Mouse (Mus musculus) CH12.LX (cell line): ENCODE data around the gene Bcr. TPM values are rescaled to one million over a fixed set of nuclear protein-coding genes. Genes with fewer than 3 reads are reported as not detected.

Source experiments
- DNase-seq: peaks from one replicate; pipeline ENCODE4 v3.0.0-alpha.2; 2013; ENCODE audit errors: extremely low read depth
- H3K27ac ChIP-seq: 2 replicates; pipeline ENCODE4 v1.5.1; 2012; ENCODE audit warnings: low read depth, mild to moderate bottlenecking, control low read depth, moderate library complexity; ENCODE audit not compliant: insufficient read depth
- H3K27me3 ChIP-seq: replicated peaks from 2 replicates; pipeline ENCODE3; 2012; ENCODE audit warnings: inconsistent platforms
- H3K36me3 ChIP-seq, 2 experiments: replicated peaks in 1 of 2; 2 replicates each; pipeline versions ENCODE3 to v1.6.1; 2012; ENCODE audit warnings: inconsistent platforms in 1 of 2, low read length in 1 of 2, mild to moderate bottlenecking in 1 of 2, mixed read lengths in 1 of 2, moderate library complexity in 1 of 2; ENCODE audit not compliant: control insufficient read depth in 1 of 2, insufficient read depth in 1 of 2
- H3K4me1 ChIP-seq, 2 experiments: 2 replicates each; pipeline ENCODE4 v1.6.1; 2012; ENCODE audit warnings: inconsistent platforms in 1 of 2, moderate library complexity in 1 of 2; ENCODE audit not compliant: insufficient read depth in 2 of 2, control insufficient read depth in 1 of 2
- H3K4me2 ChIP-seq: 2 replicates; pipeline ENCODE4 v1.6.1; 2012; ENCODE audit warnings: low read depth, mild to moderate bottlenecking, control low read depth; ENCODE audit not compliant: poor library complexity, insufficient read depth, severe bottlenecking
- H3K4me3 ChIP-seq, 3 experiments: fragments of 150-350 bp in 1 of 3; sonication (generic) in 1 of 3; replicated peaks in 1 of 3; 2 replicates each; pipeline versions ENCODE3 to v1.5.1; 2011 to 2012; ENCODE audit warnings: low read depth in 2 of 3, low read length in 2 of 3, mild to moderate bottlenecking in 2 of 3, moderate library complexity in 2 of 3, control low read depth in 1 of 3, improper control_type of control experiment in 1 of 3, inconsistent platforms in 1 of 3, mixed read lengths in 1 of 3; ENCODE audit not compliant: poor library complexity in 1 of 3
- H3K79me2 ChIP-seq: replicated peaks from 2 replicates; pipeline ENCODE4 v1.6.1; 2012; ENCODE audit warnings: mild to moderate bottlenecking, moderate library complexity; ENCODE audit not compliant: control insufficient read depth, poor library complexity, insufficient read depth, severe bottlenecking; ENCODE audit errors: extremely low read depth
- H3K9ac ChIP-seq: 2 replicates; pipeline ENCODE4 v1.6.1; 2012; ENCODE audit warnings: low read depth, mild to moderate bottlenecking, control low read depth, moderate library complexity; ENCODE audit not compliant: insufficient read depth
- H3K9me3 ChIP-seq: replicated peaks from 2 replicates; pipeline ENCODE3; 2012; ENCODE audit warnings: low read length, inconsistent platforms, mixed read lengths
- BHLHE40 ChIP-seq: IDR thresholded peaks from 2 replicates; pipeline ENCODE4 v1.6.1; 2011; ENCODE audit warnings: mild to moderate bottlenecking, low read depth, low read length, improper control_type of control experiment
- CHD1 ChIP-seq: IDR thresholded peaks from 2 replicates; pipeline ENCODE4 v1.6.1; 2012; ENCODE audit warnings: low read depth, low read length, improper control_type of control experiment, inconsistent platforms
- E2F4 ChIP-seq: IDR thresholded peaks from 2 replicates; pipeline ENCODE4 v1.6.1; 2011; ENCODE audit warnings: low read depth, low read length, improper control_type of control experiment; ENCODE audit not compliant: insufficient replicate concordance
- EP300 ChIP-seq: IDR thresholded peaks from 2 replicates; pipeline ENCODE4 v1.6.1; 2011; ENCODE audit warnings: low read length, improper control_type of control experiment
- ETS1 ChIP-seq: conservative IDR thresholded peaks from 2 replicates; pipeline ENCODE4 v1.6.1; 2012; ENCODE audit warnings: low read depth, mild to moderate bottlenecking, inconsistent platforms, low read length, improper control_type of control experiment, moderate library complexity
- MAX ChIP-seq: IDR thresholded peaks from 2 replicates; pipeline ENCODE4 v1.6.1; 2011; ENCODE audit warnings: low read length, improper control_type of control experiment
- MYC ChIP-seq: IDR thresholded peaks from 2 replicates; pipeline ENCODE4 v1.6.1; 2011; ENCODE audit warnings: low read depth, mild to moderate bottlenecking, improper control_type of control experiment, low read length
- NELFE ChIP-seq: IDR thresholded peaks from 2 replicates; pipeline ENCODE4 v1.6.1; 2011; ENCODE audit warnings: low read depth, low read length, improper control_type of control experiment
- NRF1 ChIP-seq: IDR thresholded peaks from 2 replicates; pipeline ENCODE4 v1.6.1; 2014; ENCODE audit warnings: low read depth, mild to moderate bottlenecking, inconsistent platforms, low read length, improper control_type of control experiment, moderate library complexity
- RCOR1 ChIP-seq: conservative IDR thresholded peaks from 2 replicates; pipeline ENCODE4 v1.6.1; 2012; ENCODE audit warnings: low read depth, mild to moderate bottlenecking, inconsistent platforms, low read length, improper control_type of control experiment
- SIN3A ChIP-seq: IDR thresholded peaks from 2 replicates; pipeline ENCODE4 v1.6.1; 2012; ENCODE audit warnings: low read length, improper control_type of control experiment, inconsistent platforms
- SMC3 ChIP-seq: IDR thresholded peaks from 2 replicates; pipeline ENCODE4 v1.6.1; 2011; ENCODE audit warnings: low read depth, low read length, improper control_type of control experiment
- TCF12 ChIP-seq: IDR thresholded peaks from 2 replicates; pipeline ENCODE4 v1.6.1; 2014; ENCODE audit warnings: low read depth, mild to moderate bottlenecking, inconsistent platforms, low read length, improper control_type of control experiment
- USF1 ChIP-seq: IDR thresholded peaks from 2 replicates; pipeline ENCODE4 v1.6.1; 2014; ENCODE audit warnings: low read depth, mild to moderate bottlenecking, inconsistent platforms, low read length, improper control_type of control experiment
- USF2 ChIP-seq: conservative IDR thresholded peaks from 2 replicates; pipeline ENCODE4 v1.6.1; 2011; ENCODE audit warnings: low read depth, low read length, improper control_type of control experiment
- ZC3H11A ChIP-seq: IDR thresholded peaks from 2 replicates; pipeline ENCODE4 v1.6.1; 2012; ENCODE audit warnings: low read depth, mild to moderate bottlenecking, inconsistent platforms, low read length, improper control_type of control experiment
- ZMIZ1 ChIP-seq: IDR thresholded peaks from 2 replicates; pipeline ENCODE4 v1.6.1; 2012; ENCODE audit warnings: low read depth, mild to moderate bottlenecking, inconsistent platforms, low read length, improper control_type of control experiment
- dilution Hi-C: fragments of 300-500 bp; cut with MboI; formaldehyde crosslinking; loops from 2 replicates; pipeline ENCODE4 v1.14.3; 2020; ENCODE audit warnings: low sequenced_read_pairs; ENCODE audit not compliant: extremely low pct_unique_long_range_greater_than_20kb, extremely low pct_ligation_motif_present
- in situ Hi-C: fragments of 300-500 bp; cut with MboI; formaldehyde crosslinking; loops from 3 replicates; pipeline ENCODE4 v1.14.3; 2019; ENCODE audit warnings: low sequenced_read_pairs, low pct_ligation_motif_present, low pct_unique_long_range_greater_than_20kb, mixed read lengths
- polyA plus RNA-seq: library from polyadenylated mRNA; unstranded; fragments of >175 nt; gene quantifications from 2 replicates; pipeline ENCODE4 v1.2.1, GENCODE M21; 2012; ENCODE audit warnings: low read depth; ENCODE audit not compliant: insufficient read length
- total RNA-seq, 2 experiments: library from RNA; depleted of rRNA; stranded (reverse); fragments of 300-350 nt in 1 of 2; fragments of >200 nt in 1 of 2; gene quantifications; 2 replicates each; pipeline ENCODE4 v1.2.3; 2012 to 2014

Bcr gene
- total and polyA plus RNA-seq, 3 experiments: 4.0 to 22.1 (median 20.0) TPM

DNA sequence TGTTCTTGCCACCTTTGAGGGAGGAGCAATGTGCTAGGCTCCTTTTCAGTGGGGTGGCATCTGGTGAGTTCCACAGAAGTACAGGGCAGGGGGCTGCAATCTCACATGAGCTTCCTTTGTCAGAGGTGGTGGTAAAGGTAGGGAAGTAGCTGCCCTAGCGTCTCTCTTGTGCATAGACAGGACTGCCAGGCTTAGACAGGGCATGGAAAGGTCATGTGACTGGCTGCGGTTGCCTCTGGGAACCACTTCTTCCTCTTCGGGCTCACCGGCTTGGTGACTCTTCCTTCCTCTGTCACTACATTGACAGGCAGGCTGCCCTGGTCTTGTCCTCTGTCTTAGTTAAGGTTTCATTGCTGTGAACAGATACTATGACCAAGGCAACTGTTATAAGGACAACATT, 85.6 kb downstream of the Bcr start:
- DNase-seq: peak; percentile 78
- no peaks in the 10 kb centered on the region for H3K9me3 ChIP-seq
- H3K4me3 ChIP-seq: no peak overlapping the region
- no peaks in the 10 kb centered on the region for H3K79me2 ChIP-seq
- peaks cover 0 to 23% of the 10 kb centered on the region in 2 experiments; a peak in 2 of 4 replicates for H3K4me1 ChIP-seq
- dilution Hi-C loops (no loop called here), in situ Hi-C loops (no loop called here)
- H3K27ac ChIP-seq: no peak overlapping the region
- H3K9ac ChIP-seq: no peak overlapping the region
- H3K27me3 ChIP-seq: no peaks in the 10 kb centered on the region
- TF ChIP-seq ETS1 (0 out of 2 replicates have a peak, but pooled peaks have one; percentile 16), NRF1 (no peak), TCF12 (no peak), MYC (no peak), BHLHE40 (peak; percentile 29; the same call in 1 of the 2 replicates), NELFE (no peak), CHD1 (no peak), MAX (0 out of 2 replicates have a peak, but pooled peaks have one; percentile 33), USF1 (peak; percentile 75), SMC3 (no peak), RCOR1 (no peak), USF2 (peak; percentile 72), SIN3A (no peak; the same call in 1 of the 2 replicates), ZC3H11A (no peak), E2F4 (no peak), ZMIZ1 (no peak)
- no peak overlapping the region for H3K4me2 ChIP-seq
- H3K36me3 ChIP-seq: peaks cover 40 to 91% of the 10 kb centered on the region in 2 experiments

DNA sequence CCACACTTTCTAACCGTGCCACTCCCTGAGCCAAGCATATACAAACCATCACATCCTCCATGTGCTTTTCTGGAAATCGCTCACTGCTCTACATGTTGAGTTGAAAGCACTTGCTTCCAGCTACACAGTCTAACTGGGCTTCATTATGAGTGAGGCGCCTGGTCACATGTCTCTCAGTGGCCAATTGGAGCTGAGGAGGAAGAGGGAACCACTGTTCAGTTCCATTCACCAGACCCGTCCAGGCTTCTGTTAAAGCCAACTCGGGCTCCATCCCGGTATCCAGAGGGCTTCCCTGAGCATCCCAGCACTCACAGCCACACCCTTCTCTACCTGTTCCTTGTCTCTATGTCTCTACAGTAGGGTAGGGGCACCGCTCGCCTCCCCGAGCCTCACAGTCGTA, 86.2 kb downstream of the Bcr start:
- dilution Hi-C loops: no loop called here
- no peak overlapping the region for H3K4me3 ChIP-seq
- no peaks in the 10 kb centered on the region for H3K79me2 ChIP-seq
- TF ChIP-seq USF1 (peak; percentile 53), USF2 (peak; percentile 40; the same call in 1 of the 2 replicates), EP300 (no peak)
- TF ChIP-seq, all 38 proteins: peak for 2
- H3K27ac ChIP-seq: no peak overlapping the region
- no peaks in the 10 kb centered on the region for H3K27me3 ChIP-seq
- no peak overlapping the region for H3K9ac ChIP-seq
- no peak for DNase-seq
- peaks cover 0 to 23% of the 10 kb centered on the region in 2 experiments; a peak in 2 of 4 replicates for H3K4me1 ChIP-seq
- in situ Hi-C loops: no loop called here
- H3K36me3 ChIP-seq: peaks cover 38 to 90% of the 10 kb centered on the region in 2 experiments
- no peak overlapping the region for H3K4me2 ChIP-seq
- no peaks in the 10 kb centered on the region for H3K9me3 ChIP-seq
